Mouse (Mus musculus) testis, adult 2 months (tissue): Measurements from ENCODE around the gene Dgat2. TPM values are rescaled to one million over a fixed set of nuclear protein-coding genes. Genes with fewer than 3 reads are reported as not detected.

Experiments used
- H3K27ac ChIP-seq: fragments of 200-500 bp; 2 replicates; pipeline ENCODE4 v1.5.1; 2012; ENCODE audit warnings: low read depth, low read length; ENCODE audit not compliant: control insufficient read depth, insufficient read depth
- H3K27me3 ChIP-seq: fragments of 200-500 bp; 2 replicates; pipeline ENCODE4 v1.6.1; 2012; ENCODE audit warnings: mild to moderate bottlenecking, low read length, moderate library complexity; ENCODE audit not compliant: control insufficient read depth, insufficient read depth
- H3K36me3 ChIP-seq: fragments of 200-500 bp; 2 replicates; pipeline ENCODE4 v1.6.1; 2012; ENCODE audit warnings: mild to moderate bottlenecking, low read length; ENCODE audit not compliant: control insufficient read depth, insufficient read depth
- H3K4me1 ChIP-seq: fragments of 200-500 bp; 2 replicates; pipeline ENCODE4 v1.6.1; 2012; ENCODE audit warnings: low read length; ENCODE audit not compliant: control insufficient read depth, insufficient read depth
- H3K4me3 ChIP-seq: fragments of 200-500 bp; 2 replicates; pipeline ENCODE4 v1.5.1; 2012; ENCODE audit warnings: low read depth, mild to moderate bottlenecking, low read length, moderate library complexity, mixed read lengths; ENCODE audit not compliant: control insufficient read depth
- CTCF ChIP-seq: fragments of 200-500 bp; IDR thresholded peaks from 2 replicates; pipeline ENCODE4 v1.5.1; 2012; ENCODE audit warnings: low read depth, mild to moderate bottlenecking, inconsistent platforms, low read length, moderate library complexity; ENCODE audit not compliant: control insufficient read depth, insufficient read depth, insufficient replicate concordance
- POLR2A ChIP-seq: fragments of 200-500 bp; IDR thresholded peaks from 2 replicates; pipeline ENCODE4 v1.6.1; 2012; ENCODE audit warnings: low read depth, mild to moderate bottlenecking, inconsistent platforms, low read length, moderate library complexity; ENCODE audit not compliant: control insufficient read depth
- polyA plus RNA-seq: library from polyadenylated mRNA; depleted of rRNA; stranded (reverse); fragments of >200 nt; gene quantifications from 2 replicates; pipeline ENCODE4 v1.2.3, GENCODE M21; 2012

Gene Dgat2
- polyA plus RNA-seq, 1 experiment, result 315 TPM

GRCm38 (mm10) chr7:99206364-99206763 is 23.8 kb upstream of the Dgat2 start:
- no peak overlapping the region for H3K27ac ChIP-seq

GRCm38 (mm10) chr7:99202163-99202562 is 19.6 kb upstream of the Dgat2 start:
- no peak overlapping the region for H3K27ac ChIP-seq
- no peaks in the 10 kb centered on the region for H3K36me3 ChIP-seq
- H3K27me3 ChIP-seq, result no peaks in the 10 kb centered on the region
- no peaks in the 10 kb centered on the region for H3K4me1 ChIP-seq
- H3K4me3 ChIP-seq, result no peak overlapping the region
- no peak for TF ChIP-seq POLR2A
- no peak for TF ChIP-seq CTCF

More at GRCm38 (mm10) chr7:99206364-99206763, 23.8 kb upstream of the Dgat2 start:
- no peak for TF ChIP-seq POLR2A
- no peak for TF ChIP-seq CTCF
- Histone ChIP-seq H3K27me3 (no peaks in the 10 kb centered on the region), H3K36me3 (no peaks in the 10 kb centered on the region), H3K4me3 (no peak overlapping the region), H3K4me1 (no peaks in the 10 kb centered on the region)

- H3K4me3 ChIP-seq, result no peak overlapping the region
- TF ChIP-seq POLR2A (no peak), CTCF (no peak)
- no peaks in the 10 kb centered on the region for H3K4me1 ChIP-seq
- H3K27ac ChIP-seq, result no peak overlapping the region
- H3K36me3 ChIP-seq, result no peaks in the 10 kb centered on the region
- H3K27me3 ChIP-seq, result no peaks in the 10 kb centered on the region
These were observed 17.8 kb upstream of the Dgat2 start for GRCm38 (mm10) chr7:99200290-99200689.

- Histone ChIP-seq H3K27me3 (no peaks in the 10 kb centered on the region), H3K27ac (no peak overlapping the region), H3K4me3 (no peak overlapping the region), H3K36me3 (no peaks in the 10 kb centered on the region), H3K4me1 (no peaks in the 10 kb centered on the region)
- no peak for TF ChIP-seq CTCF
- TF ChIP-seq POLR2A, result no peak
These were observed 17.1 kb upstream of the Dgat2 start for GRCm38 (mm10) chr7:99199451-99200175.

- no peaks in the 10 kb centered on the region for H3K27me3 ChIP-seq
- no peak overlapping the region for H3K4me3 ChIP-seq
- H3K4me1 ChIP-seq, result no peaks in the 10 kb centered on the region
- no peaks in the 10 kb centered on the region for H3K36me3 ChIP-seq
- TF ChIP-seq CTCF (no peak), POLR2A (no peak)
- no peak overlapping the region for H3K27ac ChIP-seq
These were observed 16.3 kb upstream of the Dgat2 start for GRCm38 (mm10) chr7:99198811-99199210.

GRCm38 (mm10) chr7:99194511-99194910 is 12.0 kb upstream of the Dgat2 start:
- no peaks in the 10 kb centered on the region for H3K36me3 ChIP-seq
- H3K27ac ChIP-seq, result no peak overlapping the region
- no peaks in the 10 kb centered on the region for H3K27me3 ChIP-seq
- H3K4me3 ChIP-seq, result no peak overlapping the region
- no peaks in the 10 kb centered on the region for H3K4me1 ChIP-seq
- TF ChIP-seq POLR2A, result no peak
- TF ChIP-seq CTCF, result no peak

GRCm38 (mm10) chr7:99193926-99194325 is 11.4 kb upstream of the Dgat2 start:
- TF ChIP-seq CTCF (no peak), POLR2A (no peak)
- H3K27ac ChIP-seq, result no peak overlapping the region
- H3K27me3 ChIP-seq, result no peaks in the 10 kb centered on the region
- H3K36me3 ChIP-seq, result no peaks in the 10 kb centered on the region
- H3K4me1 ChIP-seq, result no peaks in the 10 kb centered on the region
- no peak overlapping the region for H3K4me3 ChIP-seq
